Mouse (Mus musculus) thymus, postnatal 0 days (tissue): Measurements from ENCODE around the gene Ercc8. TPM values are rescaled to one million over a fixed set of nuclear protein-coding genes. Genes with fewer than 3 reads are reported as not detected.

Experiments
- DNase-seq: peaks from one replicate; pipeline ENCODE4 v3.0.0-alpha.2; 2015; ENCODE audit warnings: low spot score
- polyA plus RNA-seq: library from polyadenylated mRNA; unstranded; fragments of >200 nt; fragmentation: Nextera tagmentation; extraction: Ambion mirVana; gene quantifications from 2 replicates; pipeline ENCODE4 v1.2.1, GENCODE M21; 2015

The Ercc8 gene
- 16.6 and 18.2 TPM in 2 replicates for polyA plus RNA-seq

DNA sequence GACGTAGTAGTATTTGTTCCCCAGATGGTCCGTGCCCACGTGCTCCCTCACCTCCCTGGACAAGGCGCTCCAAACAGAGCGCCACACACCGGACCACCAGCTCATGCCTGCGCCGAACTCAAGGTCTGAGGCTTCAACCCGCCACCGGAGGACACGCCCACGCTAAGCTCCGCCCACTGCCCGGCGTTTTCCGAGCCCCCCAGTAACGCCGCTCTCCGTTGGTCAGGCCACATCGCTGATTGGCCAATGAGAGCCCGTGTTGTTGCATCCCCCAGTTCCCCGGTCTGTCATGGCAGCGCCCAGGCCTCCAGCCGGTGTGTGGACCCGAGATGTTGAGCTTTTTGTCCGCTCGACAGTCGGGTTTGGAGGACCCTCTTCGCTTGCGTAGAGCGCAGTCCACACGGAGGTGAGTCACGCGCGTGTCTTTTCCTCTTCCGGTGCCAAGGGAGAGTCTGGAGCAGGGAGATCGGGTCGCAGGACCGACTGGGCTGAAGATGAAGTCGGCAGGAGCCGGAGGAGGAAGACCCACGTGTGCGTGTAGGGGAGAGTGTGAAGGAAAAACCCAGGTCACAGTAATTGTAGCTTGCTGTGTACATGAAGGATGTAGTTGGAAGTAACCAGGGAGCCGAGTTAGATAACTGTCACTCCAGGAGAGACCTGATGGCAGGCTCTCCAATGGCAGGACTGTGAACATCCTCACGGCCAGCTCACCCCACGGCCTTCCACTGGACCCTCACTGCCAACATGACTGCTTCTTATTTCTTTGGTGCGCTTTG, at the start of gene Ercc8, which contains the start of gene Ndufaf2:
Ercc8 (plus strand) TSS at position 267 of the 776 bp plus-strand sequence.
Ndufaf2 (minus strand) TSS at position 159 of the 776 bp plus-strand sequence.
- DNase-seq = peak; percentile 96

DNA sequence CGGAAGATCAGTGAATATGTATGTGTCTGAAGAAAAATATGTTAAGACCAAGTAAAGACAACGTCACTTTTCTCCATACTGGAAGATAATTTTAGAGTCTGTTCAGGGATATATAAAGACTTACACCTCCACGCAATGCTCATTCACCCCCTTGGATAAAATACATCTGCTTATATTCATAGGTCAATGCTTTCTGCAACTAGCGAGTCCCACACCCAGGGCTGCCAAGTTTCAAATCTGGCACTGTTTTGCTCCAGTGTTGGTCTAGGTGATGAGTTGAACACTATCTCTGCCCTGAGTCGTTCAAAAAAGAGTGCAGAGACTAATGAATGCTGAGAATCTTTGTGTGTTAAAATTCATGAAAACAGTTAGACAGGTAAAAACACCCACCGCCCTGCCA, 47.6 kb upstream of the Ercc8 start:
- DNase-seq = no peak

DNA sequence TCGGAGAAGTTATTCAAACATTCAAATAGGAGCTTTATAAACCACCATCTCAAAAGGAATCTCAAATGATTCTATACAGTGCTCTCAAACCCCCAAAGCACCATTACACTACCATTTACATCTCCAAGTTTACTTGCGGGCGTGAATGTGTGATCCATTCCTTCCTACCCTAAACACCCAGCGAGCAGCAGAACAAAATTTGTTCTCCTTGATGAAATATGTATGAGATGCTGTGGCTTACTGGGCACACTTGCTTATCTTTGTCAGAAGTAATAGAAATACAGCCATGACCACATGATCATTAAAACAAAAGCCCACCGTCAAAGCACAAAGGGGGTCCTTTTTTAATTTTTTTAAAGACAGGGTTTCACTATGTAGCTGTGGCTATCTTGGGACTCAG, 45.0 kb upstream of the Ercc8 start:
- DNase-seq = no peak

DNA sequence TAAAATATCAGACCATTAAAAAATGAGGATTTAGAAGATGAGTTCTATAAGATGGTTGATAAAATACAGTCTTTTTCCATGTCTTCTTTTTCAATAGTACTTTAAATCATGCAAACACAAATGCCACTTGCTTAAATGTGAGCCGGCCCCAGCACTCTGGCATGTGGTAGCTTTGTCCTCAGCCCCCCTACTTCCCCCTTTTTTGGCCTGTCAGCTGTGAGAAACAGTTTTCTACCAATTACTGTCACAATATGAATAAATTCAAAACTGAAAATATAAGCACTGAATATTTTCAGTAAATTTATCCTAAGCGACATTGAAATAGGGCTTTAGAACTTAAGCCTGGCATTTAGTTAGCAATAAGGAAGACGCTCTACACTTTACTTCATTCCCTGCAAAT, 44.3 kb upstream of the Ercc8 start:
- DNase-seq = no peak

DNA sequence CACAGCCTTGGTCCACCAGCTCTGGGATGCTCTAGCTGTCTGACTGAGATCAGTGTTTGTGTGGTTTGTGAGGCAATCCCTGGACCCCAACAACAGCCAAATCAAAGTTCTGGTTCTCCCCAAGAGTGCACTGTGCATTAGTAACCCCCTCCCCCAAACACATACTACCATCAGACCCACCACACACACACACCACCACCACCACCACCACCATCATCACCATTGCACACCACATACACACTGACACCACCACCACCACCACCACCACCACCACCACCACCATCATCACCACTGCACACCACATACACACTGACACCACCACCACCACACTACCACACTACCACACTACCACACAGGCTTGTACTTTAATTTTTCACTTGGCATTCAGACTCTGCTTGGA, 40.9 kb upstream of the Ercc8 start:
- DNase-seq = no peak

DNA sequence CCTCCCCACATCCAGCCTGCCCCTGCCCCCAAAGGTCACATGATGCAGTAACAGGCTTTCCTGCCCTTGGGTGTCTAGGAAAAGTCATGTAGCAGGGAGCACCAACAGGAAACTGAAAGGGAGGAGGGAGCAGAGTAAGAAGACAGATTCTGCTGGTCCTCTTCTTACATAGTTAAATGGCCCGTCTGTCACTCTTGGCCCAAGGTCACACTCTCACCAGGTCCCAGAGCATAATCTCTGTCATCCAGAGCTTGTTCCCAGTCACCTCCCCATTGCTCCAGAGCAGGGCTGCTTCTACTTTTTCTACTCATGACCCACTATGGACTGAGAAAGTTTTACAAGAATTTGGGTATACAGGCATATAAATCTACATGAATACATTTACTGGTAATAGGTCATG, 40.3 kb upstream of the Ercc8 start:
- no peak for DNase-seq

DNA sequence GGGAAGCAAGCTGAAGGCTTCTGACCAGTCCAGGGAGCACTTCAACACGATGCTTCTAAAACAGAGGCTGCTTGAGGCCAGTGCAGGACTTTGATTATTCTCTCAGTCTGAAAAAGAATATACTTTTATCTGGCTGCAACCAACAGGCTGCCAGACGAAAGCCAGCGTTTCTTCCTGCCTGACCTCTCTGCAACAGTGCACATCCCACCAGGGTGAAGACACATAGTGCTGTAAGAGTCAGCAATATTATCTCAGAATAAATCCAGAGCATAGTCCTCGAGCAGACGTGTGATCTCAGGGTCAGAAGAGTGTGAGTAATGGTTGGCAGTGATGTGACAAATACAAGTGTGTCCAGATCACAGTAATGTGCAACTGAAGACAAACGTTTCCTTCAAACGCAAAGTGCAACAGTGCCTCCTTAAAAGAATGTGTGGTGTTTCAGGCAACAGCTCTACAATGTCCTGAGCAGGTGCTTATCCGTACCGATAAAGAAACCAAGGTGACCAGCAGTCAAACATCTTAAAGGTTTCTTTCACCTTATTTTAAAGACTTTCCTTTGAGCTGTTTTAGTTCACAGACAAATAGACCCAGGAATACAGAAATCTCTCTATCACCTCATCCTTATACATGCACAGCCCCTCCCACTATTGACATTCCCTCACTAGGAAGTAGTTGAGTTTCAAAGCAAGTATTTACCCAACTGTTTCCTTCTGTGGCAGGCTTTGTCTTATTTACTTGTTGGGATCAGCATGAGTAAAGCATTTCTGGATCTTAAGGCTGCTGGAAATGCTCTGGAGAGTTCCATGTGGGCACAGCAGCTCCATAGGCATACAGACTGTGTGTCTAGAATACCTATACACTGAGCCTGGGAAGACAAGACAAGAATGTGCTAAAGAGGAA, 38.9 kb upstream of the Ercc8 start:
- DNase-seq = no peak

DNA sequence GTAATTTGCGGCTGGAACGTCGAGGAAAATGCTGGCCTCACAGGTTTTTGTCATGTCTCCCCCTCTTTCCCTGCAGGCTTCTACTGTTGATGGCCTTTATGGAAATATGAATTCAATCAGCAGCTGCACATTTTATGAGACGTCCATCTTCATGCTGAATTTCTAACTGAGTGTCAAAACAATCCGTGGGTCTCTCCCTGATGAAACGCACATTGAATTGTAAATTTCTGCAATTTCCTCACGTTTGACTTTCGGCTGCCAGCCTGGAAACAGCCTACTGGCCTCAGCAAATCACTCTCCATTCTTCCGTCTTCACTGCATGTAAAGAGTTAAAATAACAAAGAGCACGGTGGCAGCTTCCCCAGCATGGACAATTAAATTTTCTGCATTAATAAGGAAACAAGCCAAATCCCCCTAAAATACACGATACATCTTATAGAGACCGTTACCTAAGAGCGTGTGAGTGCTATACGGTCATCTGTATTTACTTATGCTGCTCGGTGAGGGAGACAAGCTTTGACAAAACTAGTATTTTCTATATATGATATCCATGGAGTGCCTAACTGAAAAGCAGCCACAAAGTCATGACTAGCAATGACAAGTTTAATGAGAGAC, 35.3 kb upstream of the Ercc8 start:
- DNase-seq = no peak

DNA sequence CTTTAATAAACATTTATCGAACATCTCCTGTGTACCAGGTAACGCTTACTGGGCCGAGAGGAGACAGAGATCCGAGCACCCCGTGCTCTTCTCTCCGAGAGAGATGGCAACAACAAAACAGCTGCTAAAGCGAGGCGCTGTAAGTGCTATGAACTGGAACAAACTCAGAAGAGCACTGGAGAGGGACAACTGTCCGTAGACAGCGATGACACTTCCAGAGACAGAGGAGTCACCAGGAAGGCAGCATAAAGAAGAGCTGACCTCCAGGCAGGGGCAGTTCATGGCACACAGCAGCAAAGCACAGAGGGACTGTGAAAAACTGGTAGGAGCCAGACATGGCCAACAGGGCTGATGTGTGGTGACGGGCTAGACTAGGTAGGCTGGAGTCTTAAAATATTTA, 34.4 kb upstream of the Ercc8 start:
- DNase-seq = no peak

DNA sequence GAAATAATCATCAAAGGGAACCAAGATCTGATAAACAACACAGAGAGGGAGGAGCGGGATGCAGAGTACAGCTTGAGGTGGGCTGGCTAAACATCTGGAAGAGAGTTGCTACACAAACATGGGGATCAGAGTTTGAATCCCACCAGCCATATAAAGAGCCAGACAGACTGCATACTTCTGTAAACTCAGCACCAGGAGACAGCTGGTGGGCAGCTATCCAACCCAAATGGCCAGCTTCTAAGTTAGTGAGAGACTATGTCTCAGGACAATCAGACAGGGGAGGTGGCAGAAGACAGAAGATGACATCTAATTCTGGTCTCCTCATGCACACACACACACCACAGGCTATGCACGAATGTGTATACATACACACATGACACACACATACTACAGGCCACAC, 32.3 kb upstream of the Ercc8 start:
- no peak for DNase-seq

DNA sequence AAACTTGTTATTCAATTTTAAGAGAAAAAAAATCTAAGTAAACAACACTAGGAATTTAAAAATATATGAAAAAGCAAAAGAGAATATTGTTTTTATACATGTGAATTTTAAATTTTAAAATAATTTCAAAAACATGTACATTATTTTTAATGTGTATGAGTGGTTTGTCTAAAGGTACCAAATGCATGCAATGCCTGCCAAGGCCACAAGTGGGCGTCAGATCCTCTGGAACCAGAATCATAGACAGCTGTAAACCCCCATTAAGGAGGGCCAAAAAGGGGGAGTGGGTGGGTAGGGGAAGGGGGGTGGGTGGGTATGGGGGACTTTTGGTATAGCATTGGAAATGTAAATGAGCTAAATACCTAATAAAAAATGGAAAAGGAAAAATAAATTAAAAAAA, 31.4 kb upstream of the Ercc8 start:
- DNase-seq = peak; percentile 57

DNA sequence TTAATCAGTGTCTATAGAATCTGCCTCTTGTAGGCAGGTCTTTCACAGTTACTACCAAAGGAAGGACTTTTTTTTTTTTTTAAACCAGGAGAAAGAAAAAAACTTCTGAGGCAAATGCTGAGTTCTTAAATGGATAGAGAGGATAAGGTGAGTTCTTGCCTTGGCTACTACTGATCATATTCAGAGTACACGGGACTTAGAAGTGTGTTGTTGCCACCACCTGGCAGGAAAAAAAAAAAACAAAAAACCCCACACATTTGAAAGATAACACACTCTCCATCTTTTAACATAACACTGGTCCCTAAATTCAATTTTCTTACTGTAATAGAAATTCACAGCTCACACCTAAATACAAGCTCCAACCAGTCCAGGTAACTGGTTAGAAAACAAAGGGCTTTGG, 30.6 kb upstream of the Ercc8 start:
- no peak for DNase-seq

DNA sequence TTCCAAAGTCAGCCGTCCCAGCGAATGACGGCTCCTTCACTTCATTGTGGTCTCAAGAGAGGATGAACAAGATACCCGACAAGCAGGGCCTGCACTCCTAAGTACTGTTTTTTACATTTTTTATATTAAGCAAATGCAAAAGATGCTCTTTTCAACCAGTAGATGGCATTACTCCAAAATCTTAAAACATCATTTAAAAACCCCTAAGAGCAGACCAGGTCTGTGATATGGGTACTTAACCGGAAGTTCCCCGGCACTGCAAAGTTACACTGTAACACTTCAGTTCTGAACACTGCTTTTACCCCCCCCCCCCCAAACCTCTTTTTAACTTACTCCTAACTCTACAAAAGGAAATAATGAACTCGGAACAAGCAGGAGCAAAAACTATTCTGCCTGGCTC, 29.5 kb upstream of the Ercc8 start:
- DNase-seq = peak; percentile 26

DNA sequence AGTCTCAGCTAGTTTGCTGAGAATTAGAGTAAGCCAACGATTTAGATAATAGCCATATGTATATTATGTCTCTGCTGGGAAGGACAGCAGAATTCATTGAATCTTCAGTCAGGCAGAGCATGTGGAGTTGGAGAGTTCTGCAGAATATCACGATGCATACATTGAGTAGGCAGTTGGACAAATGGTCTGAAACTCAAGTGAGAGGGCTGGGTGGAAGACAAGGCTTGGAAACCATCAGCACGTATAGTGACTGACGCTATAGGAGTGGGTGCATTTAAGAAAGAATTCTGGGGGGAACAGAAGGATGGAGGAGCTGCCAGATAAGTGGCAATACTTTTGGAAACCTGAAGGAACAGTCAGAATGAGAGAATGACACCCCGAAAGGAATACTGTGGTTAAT, 27.8 kb upstream of the Ercc8 start:
- DNase-seq = no peak

DNA sequence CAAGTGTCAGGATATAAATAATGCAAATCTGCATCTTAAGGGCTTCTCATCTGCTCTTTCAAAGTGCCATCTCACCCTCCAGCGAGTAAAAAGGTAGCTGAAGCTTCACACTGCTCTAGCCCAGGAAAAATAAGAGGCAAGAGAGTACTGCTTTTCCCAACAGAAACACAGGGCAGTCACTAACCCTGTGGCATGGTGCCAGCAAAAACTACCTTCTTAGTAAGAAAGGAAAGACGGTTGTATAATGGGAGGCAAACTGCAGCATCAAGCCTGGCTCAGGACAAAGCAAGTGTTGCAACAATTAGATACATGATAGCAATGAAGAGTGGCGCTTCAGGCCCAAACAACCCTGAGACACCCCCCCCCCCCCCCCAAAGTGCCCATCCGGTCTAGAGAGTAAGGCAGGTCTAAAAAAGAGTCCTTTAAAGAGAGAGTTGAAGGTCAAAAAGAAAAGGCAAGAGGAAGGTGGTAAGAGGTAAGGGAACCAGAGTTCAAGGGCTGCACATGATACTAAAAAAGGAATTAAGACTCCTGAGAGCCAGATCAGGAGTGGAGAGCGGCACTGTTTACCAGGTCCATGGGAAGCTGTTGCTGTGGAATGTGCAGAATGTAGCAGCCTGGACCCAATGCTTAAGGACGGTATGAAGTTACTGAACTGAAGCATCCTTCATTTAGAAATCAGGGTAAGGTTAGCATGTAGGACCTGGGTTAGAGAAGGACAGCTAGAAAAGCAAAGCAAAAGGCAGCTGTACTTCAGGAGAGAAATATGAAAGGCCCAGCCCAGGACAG, 26.3 kb upstream of the Ercc8 start:
- DNase-seq = no peak

DNA sequence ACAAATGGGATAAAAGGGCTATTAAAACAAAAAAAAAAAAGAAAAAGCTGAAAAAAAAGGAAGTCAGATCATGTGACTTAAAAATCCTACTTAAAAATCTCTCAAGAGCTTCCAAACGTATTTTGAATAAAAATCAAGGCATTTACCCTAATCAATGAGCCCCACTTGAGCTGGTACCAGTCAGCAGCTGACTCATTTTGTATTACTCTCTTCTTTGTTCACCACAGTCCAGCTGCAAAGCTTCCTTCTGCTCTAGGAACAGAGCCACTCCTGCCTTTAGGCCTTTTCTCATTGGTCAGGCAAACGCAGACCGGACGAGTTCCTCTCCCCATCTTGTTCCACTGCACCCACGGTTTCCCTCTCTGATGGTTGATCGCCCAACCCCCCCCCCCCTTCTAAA, 22.9 kb upstream of the Ercc8 start:
- no peak for DNase-seq

DNA sequence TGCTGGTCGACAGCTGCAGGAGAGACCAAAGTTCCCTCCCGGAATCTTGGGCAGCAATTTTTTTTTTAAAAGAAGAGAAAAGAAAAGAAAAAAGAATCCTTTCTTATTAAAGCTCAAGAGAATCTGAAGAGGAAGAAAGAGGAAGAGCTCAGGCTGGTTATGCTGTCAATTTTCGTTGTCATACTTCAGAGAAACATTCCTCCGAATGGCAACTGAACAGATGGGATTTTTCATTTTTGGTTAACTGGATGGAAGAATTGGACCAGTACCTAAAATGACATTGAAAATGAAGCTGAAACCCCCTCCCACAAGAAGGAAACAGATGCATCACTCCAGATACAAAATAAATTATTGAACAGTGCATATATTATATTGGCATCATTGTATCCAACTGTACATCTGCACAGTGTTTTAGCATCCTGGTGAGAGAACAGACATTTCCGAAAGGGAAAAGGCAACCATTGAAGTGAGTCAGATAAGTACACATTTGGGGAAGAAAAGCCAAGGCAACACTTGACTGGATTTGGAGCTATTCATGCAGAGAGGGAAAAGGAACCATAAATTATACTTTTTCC, 20.0 kb upstream of the Ercc8 start:
- no peak for DNase-seq

DNA sequence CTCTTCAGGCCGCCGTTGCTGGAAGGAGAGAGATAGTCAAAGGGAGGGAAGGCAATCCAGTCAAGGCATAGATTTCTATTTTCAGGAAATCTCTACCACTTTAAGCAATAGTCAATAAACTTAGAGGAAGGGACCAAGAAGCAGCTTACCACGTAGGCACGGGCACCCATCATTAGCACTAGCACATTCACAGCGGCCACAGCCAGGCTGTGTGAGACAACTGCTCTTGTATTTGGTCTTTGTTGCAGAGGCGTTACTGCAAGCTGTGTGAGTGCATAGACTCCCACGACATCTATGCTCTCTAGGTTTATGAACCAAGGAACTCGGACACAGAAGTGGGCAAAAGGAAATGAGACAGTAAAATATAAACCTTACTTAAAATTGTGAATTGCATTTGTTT, 14.4 kb upstream of the Ercc8 start:
- no peak for DNase-seq

DNA sequence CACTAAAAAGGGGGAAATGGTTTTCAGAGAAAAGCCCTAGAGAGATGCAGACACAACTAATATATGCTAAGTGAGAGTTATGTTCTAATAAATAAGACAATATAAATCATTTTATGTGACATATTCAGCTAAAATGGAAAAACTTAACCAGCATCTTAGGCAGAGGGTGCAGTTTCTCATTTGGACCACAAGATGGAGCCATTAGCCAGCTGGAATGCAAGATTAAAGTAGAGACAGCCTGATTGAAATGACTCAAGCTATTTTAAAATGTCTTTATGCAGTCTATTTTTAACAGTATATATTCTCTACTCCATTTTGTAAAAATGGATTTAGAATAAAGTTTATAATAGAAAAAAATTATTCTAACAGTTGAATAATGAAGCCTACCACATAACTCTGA, 6.7 kb upstream of the Ercc8 start:
- peak; percentile 61 for DNase-seq

DNA sequence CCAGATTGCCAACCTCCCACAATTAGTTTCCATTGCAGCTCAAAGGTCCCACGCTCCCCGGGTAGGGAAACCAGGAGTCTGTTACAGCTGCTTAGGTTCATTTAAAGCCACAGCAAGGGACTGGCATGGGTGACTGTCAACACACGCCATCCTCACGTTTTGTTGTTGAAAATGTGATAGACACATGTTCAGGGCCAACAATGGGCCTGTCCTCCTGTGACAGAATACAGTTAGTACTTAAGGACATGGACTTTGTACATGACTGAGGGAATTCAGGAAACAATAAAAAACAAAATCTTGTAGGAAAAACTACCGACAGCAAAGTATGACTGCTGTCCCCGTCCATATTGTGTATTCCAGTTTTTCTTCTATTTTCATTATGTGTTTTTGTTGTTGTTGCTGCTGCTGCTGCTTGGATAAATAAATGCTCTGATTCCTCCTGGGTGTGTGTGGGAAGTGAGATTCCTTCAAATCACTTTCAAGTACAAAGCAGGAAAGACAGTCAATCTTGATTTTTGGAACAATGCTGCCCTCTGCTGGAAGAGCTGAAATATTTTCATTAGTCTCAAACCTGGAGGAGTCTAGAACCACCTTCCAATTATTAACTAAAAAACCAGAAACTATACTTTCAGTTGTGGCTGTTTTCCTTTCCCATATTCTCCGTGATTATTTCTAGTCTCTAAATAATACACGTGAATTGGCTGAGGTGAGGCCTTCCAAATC, 5.7 kb upstream of the Ercc8 start:
- DNase-seq = peak; percentile 61
